Mouse (Mus musculus) adrenal gland, postnatal 36 days (tissue): ENCODE data around the gene Lin54. TPM values are rescaled to one million over a fixed set of nuclear protein-coding genes. Genes with fewer than 3 reads are reported as not detected.
"Not testable (repeated sequence)": the region's sequence is repeated elsewhere in the genome, so short reads cannot be mapped to it uniquely, and the experiment has no call there.

Experiments used
- DNase-seq, 2 experiments: peaks; one replicate each; pipeline ENCODE4 v3.0.0; 2021; ENCODE audit warnings: mixed read lengths in 1 of 2
- total RNA-seq, 2 experiments: library from RNA; stranded (reverse); gene quantifications; 2 replicates each; pipeline ENCODE4 v1.2.3; 2021

The Lin54 gene
- total RNA-seq, 2 experiments from 2014 or later: 11.9 to 13.8 TPM

GRCm38 (mm10) chr5:100489340-100489739, 11.1 kb downstream of the Lin54 start:
- DNase-seq: no peak

- DNase-seq: no peak
Measured at GRCm38 (mm10) chr5:100488231-100488630, 12.2 kb downstream of the Lin54 start.

GRCm38 (mm10) chr5:100487120-100487519, 13.3 kb downstream of the Lin54 start:
- no peak for DNase-seq

GRCm38 (mm10) chr5:100483569-100483968, 16.9 kb downstream of the Lin54 start:
- no peak for DNase-seq

- DNase-seq: no peak
Measured at GRCm38 (mm10) chr5:100477604-100478003, 22.8 kb downstream of the Lin54 start.

- DNase-seq: no peak
Measured at GRCm38 (mm10) chr5:100476328-100476727, 24.1 kb downstream of the Lin54 start.

- no peak for DNase-seq
Measured at GRCm38 (mm10) chr5:100467336-100467735, 33.1 kb downstream of the Lin54 start.

GRCm38 (mm10) chr5:100466624-100467023, 33.8 kb downstream of the Lin54 start:
- DNase-seq: no peak

- DNase-seq: no peak
Measured at GRCm38 (mm10) chr5:100462374-100462773, 38.1 kb downstream of the Lin54 start.

GRCm38 (mm10) chr5:100461526-100461925, 38.9 kb downstream of the Lin54 start:
- no peak for DNase-seq

GRCm38 (mm10) chr5:100459468-100459867, 41.0 kb downstream of the Lin54 start:
- DNase-seq: no peak

- DNase-seq: no peak
Measured at GRCm38 (mm10) chr5:100451871-100452270, 48.6 kb downstream of the Lin54 start.

GRCm38 (mm10) chr5:100438796-100439195, 61.6 kb downstream of the Lin54 start:
- no peak for DNase-seq

GRCm38 (mm10) chr5:100437917-100438316, 62.5 kb downstream of the Lin54 start:
- DNase-seq: no peak

- no peak for DNase-seq
Measured at GRCm38 (mm10) chr5:100437086-100437485, 63.4 kb downstream of the Lin54 start.

- no peak for DNase-seq
Measured at GRCm38 (mm10) chr5:100430966-100431365, 69.5 kb downstream of the Lin54 start.

GRCm38 (mm10) chr5:100430076-100430390, 70.4 kb downstream of the Lin54 start:
- DNase-seq: no peak

GRCm38 (mm10) chr5:100429344-100430075, 70.9 kb downstream of the Lin54 start:
- DNase-seq: peak; percentile 93 to 95

- DNase-seq: no peak
Measured at GRCm38 (mm10) chr5:100428734-100429343, 71.6 kb downstream of the Lin54 start.

GRCm38 (mm10) chr5:100428031-100428733, 72.3 kb downstream of the Lin54 start:
- no peak for DNase-seq

- DNase-seq: no peak
Measured at GRCm38 (mm10) chr5:100427276-100427675, 73.2 kb downstream of the Lin54 start.

- DNase-seq: not testable (repeated sequence)
Measured at GRCm38 (mm10) chr5:100425823-100426222, 74.6 kb downstream of the Lin54 start.

GRCm38 (mm10) chr5:100424252-100424651, 76.2 kb downstream of the Lin54 start:
- no peak for DNase-seq
